Mouse (Mus musculus) stomach, embryonic 14.5 days (tissue): ENCODE measurements around the gene Zfp820. TPM values are rescaled to one million over a fixed set of nuclear protein-coding genes. Genes with fewer than 3 reads are reported as not detected.
"Not testable (repeated sequence)": the region's sequence is repeated elsewhere in the genome, so short reads cannot be mapped to it uniquely, and the experiment has no call there.

ENCODE experiments used
- ATAC-seq: fragments of 200-750 bp; cut with Nextera tagmentation; 2 replicates; pipeline ENCODE4 v1.8.0; 2017; ENCODE audit warnings: low read depth, moderate TSS enrichment; ENCODE audit not compliant: insufficient number of reproducible peaks, insufficient read depth, low FRiP score
- H3K27ac ChIP-seq: fragments of 300-500 bp; sonication (generic); 2 replicates; pipeline ENCODE4 v1.5.1; 2014; ENCODE audit warnings: mild to moderate bottlenecking, low read length, moderate library complexity, mixed read lengths
- H3K27me3 ChIP-seq: fragments of 300-500 bp; sonication (generic); 2 replicates; pipeline ENCODE4 v1.6.1; 2014; ENCODE audit warnings: low read length, control low read depth, mixed read lengths; ENCODE audit not compliant: control insufficient read depth, insufficient read depth
- H3K36me3 ChIP-seq: fragments of 300-500 bp; sonication (generic); 2 replicates; pipeline ENCODE4 v1.6.1; 2014; ENCODE audit warnings: mild to moderate bottlenecking, control low read depth, low read length, moderate library complexity, mixed read lengths; ENCODE audit not compliant: control insufficient read depth, insufficient read depth
- H3K4me1 ChIP-seq: fragments of 300-500 bp; sonication (generic); 2 replicates; pipeline ENCODE4 v1.6.1; 2014; ENCODE audit warnings: low read length, control low read depth, mixed read lengths; ENCODE audit not compliant: control insufficient read depth, insufficient read depth
- H3K4me2 ChIP-seq: fragments of 300-500 bp; sonication (generic); replicated peaks from 2 replicates; pipeline ENCODE4 v1.6.1; 2014; ENCODE audit warnings: low read depth, low read length, control low read depth
- H3K4me3 ChIP-seq: fragments of 300-500 bp; sonication (generic); 2 replicates; pipeline ENCODE4 v1.5.1; 2014; ENCODE audit warnings: low read depth, low read length, control low read depth
- H3K9ac ChIP-seq: fragments of 300-500 bp; sonication (generic); replicated peaks from 2 replicates; pipeline ENCODE4 v1.6.1; 2014; ENCODE audit warnings: low read depth, mild to moderate bottlenecking, control low read depth, low read length, moderate library complexity, mixed read lengths
- H3K9me3 ChIP-seq: fragments of 300-500 bp; sonication (generic); 2 replicates; pipeline ENCODE4 v1.6.1; 2016; ENCODE audit warnings: low read depth, low read length, control low read depth; ENCODE audit not compliant: control insufficient read depth
- WGBS: fragments of 180-500 bp; shearing (Covaris S2); extraction: QIAGEN DNeasy Blood & Tissue Kit; methylation state at CpG from one replicate; pipeline ENCODE4 v1.1.7; 2014; 5-methylcytosine and 5-hydroxymethylcytosine counted together
- polyA plus RNA-seq: library from polyadenylated mRNA; unstranded; fragments of >200 nt; fragmentation: Nextera tagmentation; extraction: Ambion mirVana; gene quantifications from 2 replicates; pipeline ENCODE4 v1.2.1, GENCODE M21; 2014

Gene Zfp820
- polyA plus RNA-seq, result 9.2 and 10.1 TPM in 2 replicates

- Histone ChIP-seq H3K36me3 (no peaks in the 10 kb centered on the region), H3K9ac (peak within 1 kb of the TSS; percentile 52), H3K4me1 (no peaks in the 10 kb centered on the region), H3K9me3 (no peaks in the 10 kb centered on the region), H3K4me3 (peak within 1 kb of the TSS; percentile 59), H3K27ac (peak within 1 kb of the TSS; percentile 71; the same call in 1 of the 2 replicates), H3K27me3 (no peaks in the 10 kb centered on the region), H3K4me2 (peak within 1 kb of the TSS; percentile 38)
- WGBS, result 3% methylated on average over 22 of the region's 22 CpGs
- peak; percentile 99 for ATAC-seq
Observed at GRCm38 (mm10) chr17:21845545-21846321, at the start of gene Zfp820. TSS of gene Zfp820 (minus strand) at chr17:21845772.

GRCm38 (mm10) chr17:21871256-21871655 lies 25.7 kb upstream of the Zfp820 start:
- Histone ChIP-seq H3K4me2 (no peak overlapping the region), H3K9me3 (no peaks in the 10 kb centered on the region; the same call in 1 of the 2 replicates), H3K4me1 (no peaks in the 10 kb centered on the region), H3K36me3 (no peaks in the 10 kb centered on the region), H3K27ac (no peak overlapping the region), H3K9ac (no peak overlapping the region), H3K4me3 (no peak overlapping the region), H3K27me3 (no peaks in the 10 kb centered on the region)
- 74% methylated on average over 1 of the region's 1 CpGs for WGBS
- ATAC-seq, result no peak

GRCm38 (mm10) chr17:21846322-21846582 lies 680 bp upstream of the Zfp820 start:
- H3K9ac ChIP-seq, H3K36me3 ChIP-seq, H3K9me3 ChIP-seq, H3K4me3 ChIP-seq, H3K27ac ChIP-seq, H3K27me3 ChIP-seq, H3K4me1 ChIP-seq, ATAC-seq: not testable (repeated sequence)
- 92% methylated on average over 8 of the region's 8 CpGs for WGBS
- peak overlapping the region; percentile 38 for H3K4me2 ChIP-seq

- H3K27me3 ChIP-seq, result no peaks in the 10 kb centered on the region
- no peak overlapping the region for H3K27ac ChIP-seq
- H3K4me3 ChIP-seq, result no peak overlapping the region
- WGBS, result 57% methylated on average over 2 of the region's 2 CpGs
- no peak overlapping the region for H3K9ac ChIP-seq
- H3K9me3 ChIP-seq, result no peaks in the 10 kb centered on the region
- H3K4me1 ChIP-seq, result no peaks in the 10 kb centered on the region
- no peak overlapping the region for H3K4me2 ChIP-seq
- no peak for ATAC-seq
- H3K36me3 ChIP-seq, result no peaks in the 10 kb centered on the region; the same call in 1 of the 2 replicates
Observed at GRCm38 (mm10) chr17:21838510-21838909, 7.1 kb downstream of the Zfp820 start.

- 45% methylated on average over 19 of the region's 19 CpGs for WGBS
- not testable (repeated sequence) for H3K4me1 ChIP-seq, H3K27me3 ChIP-seq, H3K4me2 ChIP-seq, ATAC-seq, H3K9me3 ChIP-seq, H3K27ac ChIP-seq, H3K4me3 ChIP-seq, H3K36me3 ChIP-seq, H3K9ac ChIP-seq
Observed at GRCm38 (mm10) chr17:21801373-21801772, 44.2 kb downstream of the Zfp820 start.

GRCm38 (mm10) chr17:21792256-21792655 lies 53.3 kb downstream of the Zfp820 start:
- Histone ChIP-seq H3K36me3 (no peaks in the 10 kb centered on the region), H3K27me3 (no peaks in the 10 kb centered on the region), H3K9ac (no peak overlapping the region), H3K4me3 (no peak overlapping the region), H3K9me3 (no peaks in the 10 kb centered on the region), H3K4me2 (no peak overlapping the region), H3K4me1 (no peaks in the 10 kb centered on the region), H3K27ac (no peak overlapping the region)
- 83% methylated on average over 4 of the region's 4 CpGs for WGBS
- ATAC-seq, result no peak

- Histone ChIP-seq H3K4me2 (no peak overlapping the region), H3K9ac (no peak overlapping the region), H3K9me3 (no peaks in the 10 kb centered on the region), H3K36me3 (no peaks in the 10 kb centered on the region), H3K4me1 (no peaks in the 10 kb centered on the region), H3K27ac (no peak overlapping the region), H3K27me3 (no peaks in the 10 kb centered on the region), H3K4me3 (no peak overlapping the region)
- 76% methylated on average over 2 of the region's 2 CpGs for WGBS
- ATAC-seq, result no peak
Observed at GRCm38 (mm10) chr17:21770336-21770735, 75.2 kb downstream of the Zfp820 start.
